Mouse (Mus musculus): ENCODE measurements at regions not wholly inside any gene's neighbourhood (a gene's known extent, or its start where the extent isn't known, plus 50 kb on each side); places are given as distances from the start of the nearest gene placed in this dataset.

DNA sequence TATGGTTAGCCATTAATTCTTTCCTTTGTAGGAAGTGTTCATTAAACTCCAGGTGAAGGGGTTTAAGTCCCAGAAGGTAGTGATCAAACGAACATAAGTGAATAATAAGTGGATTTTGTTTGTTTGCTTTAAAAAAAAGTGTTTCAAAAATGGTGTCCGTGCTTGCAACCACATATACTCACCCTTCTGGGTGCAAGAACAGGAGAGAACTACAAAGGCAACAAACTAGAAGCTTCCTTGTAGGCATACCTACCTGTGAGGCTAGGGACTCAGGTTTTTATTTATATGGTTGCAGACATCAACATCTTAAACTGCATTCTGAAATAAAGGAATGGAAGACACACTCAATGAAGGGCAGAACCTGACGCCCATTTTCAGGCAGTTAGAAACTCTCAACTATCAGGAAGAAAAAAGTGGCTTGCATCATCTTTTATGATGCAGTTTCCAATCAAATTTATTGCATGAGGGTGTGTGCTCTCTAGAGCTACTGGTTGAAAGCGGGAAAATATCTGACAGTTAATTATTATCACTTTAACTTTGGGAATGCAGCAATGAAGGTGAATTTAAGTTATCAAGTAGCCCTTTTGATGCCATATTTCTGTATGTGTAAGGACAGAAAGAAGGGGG lies 117.1 kb downstream of the Csl start:
- no peak for DNase-seq (ENCODE audit: low read depth)

DNA sequence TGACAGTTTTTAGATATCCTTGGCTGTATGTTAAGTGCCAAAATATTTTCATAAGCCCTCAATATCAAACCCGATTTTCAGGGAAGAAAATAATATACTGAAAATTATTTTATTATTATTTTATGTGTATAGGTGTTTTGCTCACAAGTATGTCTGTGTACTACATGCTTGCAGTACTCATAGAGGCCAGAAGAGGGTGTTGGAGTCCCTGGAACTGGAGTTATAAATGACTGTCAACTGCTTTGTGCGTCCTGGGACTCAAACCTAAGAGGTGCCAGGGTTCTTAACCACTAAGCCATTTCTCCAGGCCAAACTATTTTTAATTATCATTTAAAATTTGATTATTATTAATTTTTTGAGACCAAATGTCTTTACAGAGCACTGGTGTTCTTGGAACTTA lies 114.5 kb downstream of the Csl start:
- DNase-seq (ENCODE audit: low read depth) = no peak

DNA sequence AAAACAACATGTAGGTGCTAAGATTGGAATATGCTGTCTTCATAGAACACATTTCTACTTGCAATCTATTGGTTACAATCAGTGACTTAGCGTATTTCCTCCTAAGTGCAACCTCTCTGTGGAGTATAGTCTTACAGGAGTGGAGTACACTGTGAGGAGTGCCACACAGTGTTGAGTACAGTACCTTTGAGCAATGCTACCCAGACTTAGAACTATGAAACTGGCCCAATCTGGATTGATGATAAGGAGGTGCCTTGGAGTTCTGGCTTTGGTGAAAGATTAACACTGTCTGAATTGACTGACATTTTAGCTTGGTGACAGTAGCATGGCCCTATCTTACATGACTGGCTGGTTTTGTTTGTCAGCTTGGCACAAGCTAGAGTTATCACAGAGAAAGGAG lies 107.4 kb downstream of the Csl start:
- no peak for DNase-seq (ENCODE audit: low read depth)

DNA sequence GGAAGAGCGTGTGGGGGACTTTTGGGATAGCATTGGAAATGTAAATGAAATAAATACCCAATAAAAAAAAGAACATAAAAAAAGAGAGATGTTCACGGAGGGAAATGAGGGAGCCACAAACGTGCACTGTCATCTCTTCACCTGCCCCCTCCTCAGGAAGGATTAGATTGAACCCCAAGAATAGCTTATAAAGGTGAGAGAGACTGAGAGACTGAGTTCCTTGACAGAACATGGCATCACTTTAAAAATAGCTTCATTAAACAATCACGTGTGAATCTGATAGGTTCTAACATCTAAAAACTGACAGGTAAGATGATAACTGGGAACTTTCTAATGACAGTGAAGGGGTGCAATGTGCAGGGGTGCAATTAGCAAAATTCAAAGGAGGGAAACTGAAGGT lies 105.2 kb downstream of the Csl start:
- DNase-seq (ENCODE audit: low read depth) = no peak

GRCm38 (mm10) chr10:99676557-99677098 lies 82.8 kb downstream of the Csl start:
- DNase-seq (ENCODE audit: low read depth) = no peak

DNA sequence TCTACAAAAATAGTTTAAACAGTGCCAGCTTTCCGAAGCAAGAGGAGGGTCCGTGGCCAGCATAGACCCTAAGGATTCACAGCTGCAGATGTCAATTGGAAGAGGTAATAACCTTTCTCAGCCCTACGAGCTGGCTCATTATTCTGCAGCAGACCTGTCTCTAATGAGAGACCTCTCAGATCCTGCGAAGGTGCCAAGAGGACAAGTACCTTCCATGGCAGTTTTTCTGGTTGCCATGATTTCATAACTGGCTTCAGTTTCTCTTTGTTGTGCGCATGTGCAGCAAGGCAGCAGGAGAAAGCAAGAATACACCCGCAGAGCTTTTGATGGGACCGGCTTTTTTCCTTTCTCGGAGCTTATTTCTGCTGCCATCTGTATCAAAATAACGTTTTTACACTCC lies 81.4 kb downstream of the Csl start:
- DNase-seq (ENCODE audit: low read depth) = no peak

DNA sequence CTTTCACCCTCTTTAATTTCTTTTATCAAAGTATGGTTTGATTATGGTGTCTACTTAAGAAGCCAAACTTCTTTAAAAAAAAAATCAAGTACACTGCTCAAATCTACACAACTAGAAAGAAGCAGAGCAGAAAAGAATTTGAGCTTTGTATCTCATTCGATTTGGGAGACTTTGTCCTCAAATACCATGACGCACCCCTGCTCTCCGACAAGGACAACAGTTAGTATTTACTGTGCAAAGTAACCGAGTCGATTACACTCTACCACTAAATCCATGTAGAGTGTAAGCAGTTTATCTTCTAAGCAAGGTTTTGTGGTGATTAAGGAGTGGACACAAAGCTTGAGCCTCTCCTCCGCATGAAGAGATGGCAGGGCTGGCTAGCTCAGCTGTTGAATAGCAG lies 79.6 kb downstream of the Csl start:
- DNase-seq (ENCODE audit: low read depth) = no peak

- DNase-seq (ENCODE audit: low read depth) = no peak
Measured at GRCm38 (mm10) chr10:99681932-99682331, 77.5 kb downstream of the Csl start.

- no peak for DNase-seq (ENCODE audit: low read depth)
Measured at GRCm38 (mm10) chr10:99682350-99682749, 77.1 kb downstream of the Csl start.

GRCm38 (mm10) chr10:99683310-99683709 lies 76.1 kb downstream of the Csl start:
- no peak for DNase-seq (ENCODE audit: low read depth)

GRCm38 (mm10) chr10:99685911-99686310 lies 73.5 kb downstream of the Csl start:
- DNase-seq (ENCODE audit: low read depth) = no peak

- no peak for DNase-seq (ENCODE audit: low read depth)
Measured at GRCm38 (mm10) chr10:99687011-99687410, 72.4 kb downstream of the Csl start.

- no peak for DNase-seq (ENCODE audit: low read depth)
Measured at GRCm38 (mm10) chr10:99697696-99698095, 61.8 kb downstream of the Csl start.

DNA sequence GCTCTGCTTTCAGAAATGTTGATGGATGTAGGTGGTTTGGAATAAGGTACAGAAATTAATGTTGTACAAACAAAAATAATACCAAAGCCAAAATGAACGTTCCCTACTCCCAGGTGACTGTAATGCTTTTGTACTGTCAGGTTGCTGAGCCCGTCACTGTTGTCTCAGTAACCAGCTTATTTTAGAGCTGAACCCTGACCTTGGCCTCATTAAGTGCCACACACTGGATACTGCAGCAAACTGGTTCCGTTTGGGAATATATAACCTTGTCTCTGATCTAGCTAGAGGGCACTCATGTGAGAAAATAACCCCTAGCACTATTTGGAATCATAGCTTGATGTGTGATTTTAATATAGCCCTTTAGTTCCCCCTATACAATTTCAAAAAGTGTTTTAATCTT lies 60.0 kb downstream of the Csl start:
- no peak for DNase-seq (ENCODE audit: low read depth)

DNA sequence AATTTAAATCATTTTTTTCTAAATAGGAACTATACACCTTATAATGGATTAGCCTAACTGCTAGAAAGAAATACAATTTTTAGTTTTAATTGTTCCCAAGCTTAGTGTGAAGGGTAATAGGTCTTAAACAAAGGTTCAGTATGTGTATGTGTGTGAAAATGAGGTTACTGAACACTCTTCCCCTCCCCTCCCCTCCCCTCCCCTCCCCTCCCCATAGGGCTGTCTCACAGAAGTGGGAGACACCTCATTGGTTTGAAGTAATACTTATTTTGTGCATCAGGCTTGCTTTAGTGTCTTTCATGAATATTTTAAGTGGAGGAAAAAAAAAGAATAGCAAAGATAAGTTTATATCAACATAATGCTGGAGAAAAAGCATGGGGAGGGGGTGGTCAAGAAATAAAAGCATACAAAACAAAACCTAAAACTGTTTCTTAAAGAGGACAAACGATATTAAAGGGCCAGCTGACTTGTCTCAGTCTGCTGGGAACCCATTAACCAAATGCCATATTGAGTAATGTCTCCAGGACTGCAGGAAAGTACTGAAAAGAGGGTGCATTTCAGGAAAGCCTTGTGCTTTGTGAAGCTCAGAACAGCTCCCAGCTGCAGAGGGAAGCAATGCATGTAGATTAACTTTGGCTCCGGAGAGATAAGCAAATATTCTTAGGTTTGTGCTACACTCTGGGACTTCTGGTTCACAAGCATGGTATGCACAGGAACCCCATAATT lies 59.2 kb downstream of the Csl start:
- DNase-seq (ENCODE audit: low read depth) = no peak

Data from naive thymus-derived CD4-positive, alpha-beta T cell, adult 2 months (primary cell).